Mouse (Mus musculus): ENCODE measurements at regions not wholly inside any gene's neighbourhood (a gene's known extent, or its start where the extent isn't known, plus 50 kb on each side); places are given as distances from the start of the nearest gene placed in this dataset.
A peak's percentile ranks its signal among the peaks of the same experiment; 100 is the strongest.

DNA sequence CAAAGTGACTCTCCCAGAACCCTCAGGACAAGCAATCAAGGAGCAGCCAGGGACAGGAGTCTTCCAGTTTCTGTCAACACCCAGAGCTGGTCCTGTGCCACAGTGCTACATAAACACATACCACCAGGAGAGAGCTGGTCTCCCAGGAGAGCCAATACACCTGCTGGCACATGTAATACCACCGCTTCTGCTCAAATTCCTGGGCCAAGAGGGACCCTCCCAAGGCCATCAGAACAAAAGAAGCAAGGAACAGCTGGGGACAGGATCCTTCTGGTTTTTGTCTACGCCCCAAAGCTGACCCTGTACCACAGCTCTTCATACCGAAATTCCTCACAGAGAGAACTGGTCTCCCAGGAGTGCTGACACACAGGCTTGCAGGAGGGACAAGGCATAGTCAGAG is 695.4 kb upstream of the Tbl1xr1 start:
- no peak for DNase-seq (ENCODE audit: low spot score)

DNA sequence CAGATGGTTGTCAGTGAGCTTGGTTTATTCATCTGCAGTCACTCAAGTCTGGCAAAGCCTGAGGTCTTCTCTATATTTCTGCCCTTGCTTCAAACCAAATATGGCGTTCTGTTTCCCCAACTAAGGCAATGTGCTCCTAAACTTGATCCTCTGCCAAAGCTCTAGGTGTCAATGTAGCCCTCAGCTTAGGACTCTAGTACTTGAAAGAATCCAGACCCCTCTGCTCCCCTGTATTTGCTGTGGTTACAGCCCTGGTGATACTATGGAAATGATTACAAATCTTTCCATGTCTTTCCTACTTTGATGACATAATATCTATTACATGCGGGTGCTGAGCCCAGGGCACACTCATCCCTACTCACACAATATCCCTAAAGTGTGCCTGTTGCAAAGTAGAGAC is 672.9 kb upstream of the Tbl1xr1 start:
- DNase-seq (ENCODE audit: low spot score), result no peak

DNA sequence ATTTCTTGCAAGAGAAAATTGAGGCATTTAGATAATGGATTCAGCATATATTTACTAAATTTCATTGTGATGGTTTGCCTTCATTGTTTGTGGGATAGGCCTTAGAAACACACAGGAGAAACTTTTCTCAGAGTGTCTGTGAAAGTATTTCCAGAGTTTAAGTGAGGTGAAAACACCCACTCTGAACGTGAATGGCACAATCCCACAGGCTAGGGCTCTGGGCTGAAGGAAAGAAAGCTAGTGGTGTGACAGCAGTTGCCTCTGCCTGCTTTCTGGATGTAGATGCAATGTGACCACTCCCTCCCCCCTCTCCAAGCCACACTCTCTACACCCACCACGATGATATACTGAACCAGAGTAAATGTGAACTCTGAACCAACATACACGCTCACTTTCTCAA is 672.4 kb upstream of the Tbl1xr1 start:
- DNase-seq (ENCODE audit: low spot score), result no peak

DNA sequence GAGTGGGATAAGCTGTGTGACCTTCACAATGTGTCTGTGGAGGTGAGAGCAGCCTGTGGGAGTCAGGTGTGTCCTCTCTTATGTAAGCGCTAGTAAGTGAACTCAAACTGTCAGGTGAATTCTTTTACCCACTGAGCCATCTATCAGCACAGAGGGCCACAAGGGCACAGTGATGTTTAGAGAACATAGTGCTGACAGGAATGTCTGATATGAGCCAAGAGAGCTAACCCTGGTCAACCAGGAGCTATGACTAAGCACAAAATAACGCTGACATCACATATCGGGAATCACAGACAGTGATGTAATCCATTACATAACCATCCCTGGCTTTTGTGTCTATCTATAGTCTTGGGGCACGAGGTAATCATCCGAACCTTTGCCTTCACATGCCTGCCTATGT is 669.4 kb upstream of the Tbl1xr1 start:
- DNase-seq (ENCODE audit: low spot score), result no peak

DNA sequence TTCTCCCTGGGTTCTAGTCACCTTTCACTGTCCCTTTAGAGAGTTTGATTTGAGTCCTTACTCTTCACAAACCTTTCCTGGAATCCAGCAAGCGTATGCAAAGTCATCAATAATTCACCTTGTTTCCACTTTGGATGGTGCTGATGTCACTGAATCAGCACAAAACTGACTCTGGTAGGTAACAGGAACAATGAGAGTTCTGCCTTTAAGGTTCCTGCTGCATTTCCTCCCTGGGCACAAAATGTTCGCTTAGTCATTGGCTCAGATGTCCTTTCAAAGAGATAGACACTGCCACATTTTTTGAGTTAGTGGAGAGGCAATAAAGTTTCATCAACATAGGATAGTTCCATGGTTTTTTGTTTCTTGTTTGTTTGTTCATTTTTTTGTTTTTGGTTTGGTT is 664.4 kb upstream of the Tbl1xr1 start:
- no peak for DNase-seq (ENCODE audit: low spot score)

DNA sequence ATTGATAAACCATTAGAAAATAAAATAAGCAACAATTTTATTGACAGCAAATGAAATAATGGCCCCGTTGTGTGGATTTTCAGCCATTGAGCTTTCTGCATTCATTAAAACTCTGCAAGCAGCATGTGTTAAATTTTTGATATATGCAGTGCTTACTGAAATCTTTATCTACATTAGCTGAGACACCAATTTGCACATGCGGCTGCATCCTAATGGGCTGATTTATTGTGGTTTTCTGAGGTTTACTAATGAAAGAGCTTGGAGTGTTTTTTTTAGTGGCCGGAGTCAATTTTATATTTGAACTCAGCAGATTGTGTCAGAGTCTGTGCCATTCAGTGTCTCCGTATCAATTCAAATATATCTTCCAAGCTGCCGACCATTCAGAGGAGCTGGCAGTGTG is 653.3 kb upstream of the Tbl1xr1 start:
- DNase-seq (ENCODE audit: low spot score), result no peak

DNA sequence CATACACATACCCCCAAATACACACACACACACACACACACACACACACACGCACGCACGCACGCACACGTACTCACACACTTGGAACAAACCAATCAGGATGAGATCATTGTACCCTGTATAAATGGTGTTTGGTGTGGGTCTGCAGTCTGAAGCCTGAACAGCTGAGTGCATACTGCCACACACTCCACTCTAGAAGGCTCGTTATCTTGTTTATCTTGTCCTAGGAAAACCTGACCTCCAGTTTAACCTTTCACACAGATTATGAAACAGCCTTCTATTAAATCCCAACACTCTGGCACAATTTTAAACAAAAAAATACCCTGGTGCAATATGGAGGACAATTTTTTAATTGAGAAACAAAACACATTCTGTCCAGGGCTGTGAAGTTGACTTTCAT is 649.9 kb upstream of the Tbl1xr1 start:
- DNase-seq (ENCODE audit: low spot score), result no peak

DNA sequence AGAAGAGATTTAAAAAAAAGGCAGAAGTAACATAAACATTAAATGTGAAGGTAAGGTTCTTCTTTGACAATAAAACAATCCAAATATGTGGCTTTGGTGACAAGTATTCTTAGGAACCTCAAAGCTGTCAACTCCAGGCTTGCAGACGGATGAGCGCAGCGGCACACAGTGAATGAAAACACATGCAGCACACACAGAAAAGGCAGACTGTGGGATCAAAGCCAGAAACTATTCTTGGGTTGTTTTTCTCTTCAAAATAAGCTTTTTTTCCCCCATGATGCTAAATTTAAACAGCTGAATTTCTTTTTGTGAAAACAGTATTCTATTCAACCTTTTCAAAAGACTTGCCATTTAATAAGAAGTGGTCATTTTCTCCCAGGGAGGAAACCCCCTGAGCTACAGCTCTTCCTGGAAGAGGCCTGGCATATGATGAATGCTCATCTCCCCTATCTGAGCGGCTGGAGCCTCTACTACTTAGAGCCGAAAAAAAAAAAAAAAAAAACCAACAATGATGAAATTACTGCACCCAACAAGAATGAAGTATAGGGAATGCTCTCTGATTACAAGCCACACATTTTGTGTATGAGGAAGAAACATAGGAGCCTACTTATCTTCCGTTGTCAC is 648.9 kb upstream of the Tbl1xr1 start:
- peak; percentile 16 for DNase-seq (ENCODE audit: low spot score)

DNA sequence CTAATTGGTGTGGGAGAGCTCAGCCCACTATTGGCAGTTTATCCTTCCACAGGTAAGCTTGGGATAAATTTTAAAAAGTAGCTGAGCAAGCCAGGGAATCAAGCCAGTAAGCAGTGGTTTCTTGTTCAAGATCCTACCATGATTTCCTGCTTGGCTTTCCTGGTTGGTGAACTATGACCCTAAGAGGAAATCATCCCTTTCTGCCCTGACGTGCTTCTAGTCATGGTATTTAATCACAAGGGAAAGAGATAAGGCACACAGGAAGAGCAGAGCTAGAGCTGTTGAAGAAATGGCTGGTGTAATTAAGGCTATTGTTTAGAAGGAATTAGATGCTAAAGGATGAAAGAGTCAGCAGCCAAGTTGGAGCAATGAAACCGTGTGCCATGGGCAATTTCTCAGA is 648.3 kb upstream of the Tbl1xr1 start:
- DNase-seq (ENCODE audit: low spot score), result no peak

DNA sequence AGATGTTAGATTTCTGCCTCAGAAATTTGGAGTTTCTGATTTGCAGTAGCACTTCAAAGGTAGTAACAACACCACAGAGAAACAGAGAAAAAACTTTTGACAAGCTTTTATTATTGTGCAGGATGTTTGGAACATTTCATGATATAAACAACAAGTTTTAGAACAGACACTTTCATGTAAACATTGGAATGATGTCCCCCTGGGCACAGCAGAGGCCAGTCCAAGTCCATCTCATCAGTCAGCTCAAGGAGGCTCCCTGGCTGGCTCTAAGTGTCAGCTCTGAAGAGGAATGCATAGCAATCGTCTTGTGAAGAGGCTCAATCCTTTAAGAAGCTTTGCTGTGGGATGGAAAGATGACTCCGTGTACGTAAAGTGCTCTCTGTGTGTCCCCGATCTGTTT is 612.2 kb upstream of the Tbl1xr1 start:
- no peak for DNase-seq (ENCODE audit: low spot score)

DNA sequence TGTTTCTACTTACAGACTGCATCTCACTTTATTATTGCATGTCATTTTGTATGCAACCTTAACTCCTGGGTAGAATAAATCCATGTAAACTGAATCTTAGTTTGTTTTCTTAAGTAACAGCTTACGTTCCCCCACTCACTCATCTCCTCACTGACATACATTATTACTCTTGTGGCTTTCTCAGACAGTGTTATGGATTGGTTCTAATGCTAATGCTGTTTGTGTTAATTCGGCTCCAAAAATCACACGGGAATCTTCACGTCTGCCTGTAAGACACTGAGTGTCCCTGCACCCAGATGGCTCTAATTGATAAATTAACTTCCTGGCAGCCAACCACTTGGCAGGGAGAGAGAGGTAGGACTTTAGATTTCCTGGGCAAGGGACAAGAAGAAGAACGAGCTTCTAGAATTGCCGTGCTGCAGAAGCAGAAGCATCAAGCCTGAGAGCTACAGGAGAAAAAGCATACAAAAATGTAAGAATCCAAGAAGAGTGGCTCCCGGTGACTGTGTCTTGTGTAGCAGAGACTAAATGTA is 610.3 kb upstream of the Tbl1xr1 start:
- no peak for DNase-seq (ENCODE audit: low spot score)

DNA sequence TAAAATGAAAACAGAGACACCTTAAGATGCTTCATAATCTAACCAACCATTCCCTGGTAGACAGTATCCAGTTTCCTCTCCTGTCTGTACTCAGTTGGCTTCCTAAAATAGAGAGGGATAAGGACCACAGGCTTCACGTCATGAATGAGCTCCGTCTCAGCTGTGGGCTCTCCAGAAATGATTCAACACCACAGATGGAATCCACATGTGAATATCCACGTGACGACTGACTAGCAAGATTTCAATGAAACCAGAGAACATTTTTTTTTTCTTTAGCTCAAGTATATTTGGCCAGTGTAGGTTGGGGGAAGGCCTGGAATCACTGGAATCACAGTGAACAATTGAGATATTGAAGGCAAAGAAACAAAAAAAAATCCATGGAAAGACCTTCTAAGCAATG is 599.1 kb upstream of the Tbl1xr1 start:
- no peak for DNase-seq (ENCODE audit: low spot score)

DNA sequence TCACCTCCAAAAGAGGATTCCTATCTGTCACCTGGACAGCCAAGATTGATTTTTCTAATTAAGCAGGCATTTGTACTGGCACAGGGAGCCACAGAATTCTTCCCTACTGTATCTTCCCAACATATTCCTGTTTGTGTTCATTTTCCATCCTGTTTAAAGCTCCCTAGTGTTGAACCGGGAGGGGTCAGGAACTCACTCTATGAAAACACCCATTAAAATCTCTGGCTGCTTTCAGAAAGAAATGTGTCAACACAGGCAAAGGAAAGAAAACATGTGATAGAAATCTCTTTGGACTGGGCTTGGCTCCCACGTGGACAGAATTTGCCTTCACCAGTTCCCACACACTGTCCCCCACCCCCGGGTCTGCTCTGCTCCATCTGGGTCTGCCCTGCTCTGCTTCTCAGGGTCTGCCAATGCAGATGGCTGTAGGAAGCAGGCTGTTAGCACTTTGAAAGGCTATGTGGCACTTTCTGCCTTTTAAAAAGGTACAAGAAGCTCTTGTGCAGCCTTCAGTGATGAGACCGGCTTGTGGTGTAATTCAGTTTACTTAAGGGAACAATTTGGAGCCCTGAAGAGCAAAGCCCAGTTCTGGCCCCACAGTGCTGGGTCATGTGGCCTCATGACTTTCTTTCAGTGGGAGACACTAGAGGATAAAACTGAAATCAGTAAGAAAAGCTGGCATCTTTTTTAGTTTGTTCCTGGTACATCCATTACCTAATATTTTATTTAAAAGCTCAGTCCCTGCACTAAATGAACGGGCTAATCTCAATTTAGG is 597.2 kb upstream of the Tbl1xr1 start:
- DNase-seq (ENCODE audit: low spot score), result no peak

DNA sequence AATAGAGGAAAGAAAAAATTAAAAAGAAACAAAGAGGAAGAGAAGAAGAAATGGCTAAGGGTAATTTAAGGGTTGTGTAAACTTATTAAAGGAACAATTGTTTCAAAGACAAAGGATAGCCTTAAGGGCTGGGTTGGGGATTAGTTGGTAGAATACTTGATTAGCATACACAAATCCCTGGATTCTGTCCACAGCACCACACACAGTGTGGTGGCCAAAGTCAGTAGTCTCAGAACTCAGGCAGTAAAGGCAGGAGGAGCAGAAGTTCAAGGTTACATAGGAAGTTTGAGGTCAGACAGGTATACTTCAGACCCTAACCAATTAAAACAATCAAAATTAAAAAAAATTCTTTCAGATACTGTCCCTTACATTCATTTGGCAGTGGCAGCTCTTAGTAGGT is 596.6 kb upstream of the Tbl1xr1 start:
- DNase-seq (ENCODE audit: low spot score), result no peak

DNA sequence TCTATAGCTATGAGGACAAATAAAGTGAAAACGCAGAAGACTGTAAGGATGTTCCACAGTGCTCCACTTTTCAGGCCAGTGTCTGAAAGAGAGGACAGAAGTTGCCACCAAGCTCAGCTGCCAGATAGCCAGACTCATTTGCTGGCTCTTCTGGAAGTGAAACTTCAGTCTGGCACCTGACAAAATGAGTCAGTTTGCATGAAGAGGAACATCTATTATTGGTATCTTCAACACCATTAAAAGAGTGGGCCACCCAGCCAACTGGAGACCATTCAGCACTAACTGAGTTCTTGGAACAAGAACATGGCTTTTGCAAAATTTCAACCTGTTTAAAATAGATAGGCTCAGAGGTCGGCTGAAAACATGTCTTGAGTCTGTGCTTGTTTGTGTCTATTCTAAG is 592.4 kb upstream of the Tbl1xr1 start:
- DNase-seq (ENCODE audit: low spot score), result no peak

DNA sequence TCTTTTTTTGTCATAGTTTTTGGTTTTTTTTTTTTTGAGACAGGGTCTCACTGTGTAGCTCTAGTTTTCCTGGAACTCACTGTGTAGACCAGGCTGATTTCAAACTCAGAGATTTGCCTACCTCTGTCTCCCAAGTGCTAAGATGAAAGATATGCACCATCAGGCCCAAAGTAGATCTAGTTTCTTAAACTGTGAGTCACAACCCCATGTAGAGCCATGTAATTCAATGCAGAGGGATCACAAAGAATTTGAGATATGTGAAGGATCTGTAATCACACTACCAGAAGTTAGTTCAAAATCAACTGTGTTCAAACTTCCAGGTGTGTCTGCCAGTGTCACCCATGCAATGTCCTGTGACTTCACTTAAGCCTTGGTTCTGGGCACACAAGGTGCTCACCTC is 591.0 kb upstream of the Tbl1xr1 start:
- DNase-seq (ENCODE audit: low spot score), result no peak

DNA sequence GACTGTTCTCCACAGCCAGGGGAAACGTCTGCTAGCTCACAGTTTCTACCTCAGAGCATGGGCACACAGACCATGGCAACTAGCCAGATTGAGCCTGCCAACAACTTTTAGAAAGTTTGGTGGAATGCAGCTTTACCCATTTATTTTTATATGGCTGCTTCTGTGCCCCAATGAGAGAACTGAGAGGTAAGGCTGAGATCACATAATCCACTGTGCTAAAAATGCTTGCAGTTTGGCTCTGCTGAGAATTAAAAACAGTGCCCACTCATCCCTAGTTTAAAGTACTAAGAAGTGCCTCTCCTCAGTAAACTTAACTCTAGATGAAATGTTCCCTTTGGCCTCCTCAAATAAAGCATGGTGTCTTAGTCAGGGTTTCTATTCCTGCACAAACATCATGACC is 586.9 kb upstream of the Tbl1xr1 start:
- DNase-seq (ENCODE audit: low spot score), result no peak

DNA sequence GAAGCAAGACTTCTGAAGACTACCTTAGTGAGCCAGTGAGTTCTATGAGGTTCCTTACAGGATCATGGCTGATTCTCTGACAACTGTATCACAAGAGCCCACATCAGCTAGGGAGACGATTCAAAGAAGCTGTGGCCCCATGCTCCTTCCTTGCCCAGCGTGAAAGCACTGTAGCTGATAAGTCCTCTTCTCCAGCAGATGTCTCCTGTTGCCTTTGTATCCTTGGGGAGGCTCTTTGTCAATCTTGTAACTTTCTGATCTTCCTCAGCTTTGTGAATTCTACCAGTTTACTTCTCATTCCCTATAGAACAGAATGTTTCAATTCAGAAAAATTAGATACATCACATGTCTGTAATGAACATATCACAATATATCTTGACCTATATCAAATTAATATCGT is 584.0 kb upstream of the Tbl1xr1 start:
- no peak for DNase-seq (ENCODE audit: low spot score)

DNA sequence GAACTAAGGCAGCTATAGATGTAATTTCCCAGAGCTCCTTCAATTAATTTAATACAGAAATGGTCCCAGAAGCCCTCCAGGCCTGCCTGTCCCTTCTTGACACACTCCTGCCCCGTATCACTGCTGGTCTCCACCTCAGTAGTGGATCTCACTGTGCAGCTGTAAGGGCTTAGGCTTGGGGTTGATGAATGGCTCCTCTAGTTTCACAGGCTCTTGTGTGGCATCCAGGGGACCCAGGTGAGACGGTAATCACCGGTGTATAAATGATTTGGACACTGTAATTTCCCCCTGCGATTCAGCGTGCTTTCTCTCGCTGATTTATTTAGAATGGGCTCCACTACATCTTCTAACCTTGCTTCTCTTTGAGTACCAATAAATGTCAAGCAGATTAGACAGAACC is 583.1 kb upstream of the Tbl1xr1 start:
- no peak for DNase-seq (ENCODE audit: low spot score)

DNA sequence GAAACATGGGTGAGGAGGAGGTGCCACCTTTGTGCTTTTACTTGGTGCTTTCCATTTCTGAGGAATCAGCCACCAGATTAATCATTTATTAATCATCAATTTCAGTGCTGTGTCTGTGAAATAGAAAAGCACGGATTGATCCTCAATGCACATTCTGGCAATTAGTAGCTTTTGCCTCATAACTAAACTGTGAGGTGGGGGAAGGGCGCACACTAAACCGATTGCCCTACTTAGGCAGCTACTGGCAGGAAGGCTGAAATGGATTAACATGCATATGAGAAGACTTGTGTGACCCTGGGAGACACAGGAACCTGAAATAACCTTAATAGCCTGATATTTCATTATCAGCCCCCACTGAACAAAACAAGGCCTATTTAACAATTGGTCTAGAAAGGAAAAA is 581.5 kb upstream of the Tbl1xr1 start:
- no peak for DNase-seq (ENCODE audit: low spot score)

DNA sequence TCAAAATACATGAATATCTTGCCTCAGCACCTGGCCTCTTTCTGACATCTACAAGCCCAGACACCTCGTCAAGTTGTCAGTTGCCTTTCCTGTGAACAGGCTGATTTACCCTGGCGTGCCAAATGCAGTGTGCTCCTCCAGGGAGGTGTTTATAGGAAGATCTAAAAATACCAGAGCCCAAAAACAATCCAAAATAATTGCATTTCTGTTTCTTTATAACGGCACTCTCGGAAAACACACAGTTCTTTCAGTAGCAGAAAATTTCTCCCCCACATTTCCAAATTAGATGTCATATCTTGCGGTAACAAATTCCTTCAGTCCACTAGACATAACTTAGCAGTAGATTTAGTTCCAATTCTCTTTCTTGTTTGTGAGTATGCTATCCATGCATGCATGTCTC is 580.8 kb upstream of the Tbl1xr1 start:
- no peak for DNase-seq (ENCODE audit: low spot score)

DNA sequence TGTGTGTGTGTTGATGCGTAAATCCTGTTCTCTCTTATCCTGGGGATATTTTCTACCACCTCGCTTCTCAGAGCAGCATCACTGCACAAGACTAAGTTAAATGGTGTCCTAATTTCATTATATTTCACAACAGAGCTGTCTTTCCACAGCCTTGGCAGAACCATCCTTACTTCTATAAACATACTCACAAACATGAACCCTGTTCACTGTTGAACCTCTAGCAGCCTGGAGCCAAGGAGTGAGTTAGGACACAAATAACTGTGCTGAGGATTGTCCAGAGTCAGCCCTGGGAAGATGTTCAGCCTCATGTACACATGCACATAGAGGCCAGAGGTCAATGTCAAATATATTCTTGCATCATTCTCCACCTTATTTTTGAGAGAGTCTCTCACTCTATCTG is 580.3 kb upstream of the Tbl1xr1 start:
- DNase-seq (ENCODE audit: low spot score), result no peak

DNA sequence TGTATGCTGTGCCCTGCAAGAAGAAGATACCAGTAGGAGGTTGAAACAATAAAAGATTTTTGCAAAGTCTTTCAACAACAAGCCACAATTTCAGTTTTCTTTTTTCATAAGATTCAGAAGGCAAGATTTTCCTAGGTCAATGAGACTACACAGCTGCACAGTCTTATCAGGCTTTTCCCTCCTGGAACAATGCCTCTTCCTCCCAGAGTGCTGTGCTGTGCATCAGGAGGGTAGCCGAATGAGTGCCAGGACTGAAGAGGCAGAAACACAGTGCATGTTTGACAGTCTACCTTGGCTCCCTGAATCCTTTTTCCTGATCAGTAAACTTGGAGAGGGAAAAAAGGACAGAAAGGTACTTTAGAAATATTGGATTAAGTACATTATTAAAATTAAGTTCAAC is 579.4 kb upstream of the Tbl1xr1 start:
- no peak for DNase-seq (ENCODE audit: low spot score)

DNA sequence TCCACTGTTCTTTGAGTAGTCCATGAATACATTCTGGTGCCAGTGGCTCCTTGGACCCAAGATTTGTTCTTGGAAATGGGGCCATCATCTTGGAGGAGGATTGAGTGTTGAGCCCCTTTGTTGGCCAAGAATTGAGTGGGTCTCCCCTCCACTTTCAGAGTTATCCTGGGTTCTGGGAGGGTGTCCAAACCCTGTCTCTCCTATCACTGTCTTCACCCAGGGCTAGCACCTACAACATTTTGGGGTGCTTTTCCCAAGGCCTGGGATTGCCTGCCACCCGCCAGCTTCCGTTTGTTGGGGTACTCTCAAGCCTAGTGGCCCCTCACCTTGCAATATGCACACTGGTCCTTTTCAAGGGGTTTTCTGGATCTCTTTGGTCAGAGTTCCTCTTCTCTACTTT is 568.8 kb upstream of the Tbl1xr1 start:
- no peak for DNase-seq (ENCODE audit: low spot score)

All from layer of hippocampus, adult 9-10 months (tissue).